Mouse (Mus musculus): ENCODE measurements around the gene Capns1. TPM values are rescaled to one million over a fixed set of nuclear protein-coding genes. Genes with fewer than 3 reads are reported as not detected.
"Not testable (repeated sequence)": the region's sequence is repeated elsewhere in the genome, so short reads cannot be mapped to it uniquely, and the experiment has no call there.

The Capns1 gene
- polyA plus RNA-seq, 1 experiment from 2014 or later: 85.5 TPM

- Histone ChIP-seq H3K4me2 (replicated peaks; ENCODE audit: low read depth) (peak overlapping the region; percentile 66; the same call in 1 of the 2 replicates), H3K27ac (ENCODE audit: low read depth, low read length) (peak overlapping the region; percentile 46; the same call in 1 of the 2 replicates), H3K9ac (ENCODE audit: low read depth, low read length) (no peak overlapping the region), H3K4me3 (ENCODE audit: low read depth, low read length) (no peak overlapping the region), H3K4me1 (replicated peaks; ENCODE audit: control insufficient read depth, insufficient read depth, low read length) (no peaks in the 10 kb centered on the region), H3K36me3 (ENCODE audit: control insufficient read depth, insufficient read depth) (peaks cover 40% of the 10 kb centered on the region), H3K27me3 (replicated peaks; ENCODE audit: control insufficient read depth, insufficient read depth, low read length) (no peaks in the 10 kb centered on the region), H3K9me3 (ENCODE audit: control insufficient read depth) (no peaks in the 10 kb centered on the region)
- 80% methylated on average over 13 of the region's 13 CpGs for WGBS
- no peak for TF ChIP-seq CTCF (IDR thresholded peaks at IDR 0.05; ENCODE audit: low read depth)
- ATAC-seq: no peak
Observed at GRCm38 (mm10) chr7:30184641-30185348, 13.8 kb downstream of the Capns1 start.

- H3K9me3 ChIP-seq (ENCODE audit: control insufficient read depth): no peaks in the 10 kb centered on the region
- 1% methylated on average over 11 of the region's 11 CpGs for WGBS
- peak within 1 kb of the TSS; percentile 13 for H3K4me3 ChIP-seq (ENCODE audit: low read depth, low read length)
- ATAC-seq: peak; percentile 80
- H3K27ac ChIP-seq (ENCODE audit: low read depth, low read length): peak within 1 kb of the TSS; percentile 46
- peaks cover 36% of the 10 kb centered on the region for H3K36me3 ChIP-seq (ENCODE audit: control insufficient read depth, insufficient read depth)
- no peaks in the 10 kb centered on the region for H3K27me3 ChIP-seq (replicated peaks; ENCODE audit: control insufficient read depth, insufficient read depth, low read length)
- no peaks in the 10 kb centered on the region for H3K4me1 ChIP-seq (replicated peaks; ENCODE audit: control insufficient read depth, insufficient read depth, low read length)
- peak within 1 kb of the TSS; percentile 66 for H3K4me2 ChIP-seq (replicated peaks; ENCODE audit: low read depth)
- no peak within 1 kb of the TSS for H3K9ac ChIP-seq (ENCODE audit: low read depth, low read length)
- TF ChIP-seq CTCF (IDR thresholded peaks at IDR 0.05; ENCODE audit: low read depth): no peak
Observed at GRCm38 (mm10) chr7:30183879-30184289, 14.7 kb downstream of the Capns1 start, which contains the start of gene Cox7a1. Cox7a1 (plus strand) TSS chr7:30184144.

GRCm38 (mm10) chr7:30183189-30183588 lies 15.4 kb downstream of the Capns1 start:
- 68% methylated on average over 6 of the region's 7 CpGs for WGBS
- not testable (repeated sequence) for H3K4me2 ChIP-seq (replicated peaks; ENCODE audit: low read depth); H3K27ac ChIP-seq (ENCODE audit: low read depth, low read length); H3K27me3 ChIP-seq (replicated peaks; ENCODE audit: control insufficient read depth, insufficient read depth, low read length); H3K9me3 ChIP-seq (ENCODE audit: control insufficient read depth); H3K4me1 ChIP-seq (replicated peaks; ENCODE audit: control insufficient read depth, insufficient read depth, low read length); ATAC-seq; H3K9ac ChIP-seq (ENCODE audit: low read depth, low read length); H3K4me3 ChIP-seq (ENCODE audit: low read depth, low read length)
- peaks cover 36% of the 10 kb centered on the region for H3K36me3 ChIP-seq (ENCODE audit: control insufficient read depth, insufficient read depth)

GRCm38 (mm10) chr7:30181929-30182328 lies 16.7 kb downstream of the Capns1 start:
- H3K9ac ChIP-seq (ENCODE audit: low read depth, low read length); ATAC-seq; H3K27ac ChIP-seq (ENCODE audit: low read depth, low read length); H3K4me1 ChIP-seq (replicated peaks; ENCODE audit: control insufficient read depth, insufficient read depth, low read length); H3K27me3 ChIP-seq (replicated peaks; ENCODE audit: control insufficient read depth, insufficient read depth, low read length); H3K9me3 ChIP-seq (ENCODE audit: control insufficient read depth); H3K4me3 ChIP-seq (ENCODE audit: low read depth, low read length); H3K4me2 ChIP-seq (replicated peaks; ENCODE audit: low read depth): not testable (repeated sequence)
- H3K36me3 ChIP-seq (ENCODE audit: control insufficient read depth, insufficient read depth): peaks cover 30% of the 10 kb centered on the region
- WGBS: 94% methylated on average over 10 of the region's 10 CpGs

GRCm38 (mm10) chr7:30181308-30181707 lies 17.3 kb downstream of the Capns1 start:
- Histone ChIP-seq H3K27me3 (replicated peaks; ENCODE audit: control insufficient read depth, insufficient read depth, low read length) (no peaks in the 10 kb centered on the region), H3K27ac (ENCODE audit: low read depth, low read length) (no peak overlapping the region), H3K4me2 (replicated peaks; ENCODE audit: low read depth) (no peak overlapping the region), H3K4me1 (replicated peaks; ENCODE audit: control insufficient read depth, insufficient read depth, low read length) (no peaks in the 10 kb centered on the region), H3K9me3 (ENCODE audit: control insufficient read depth) (no peaks in the 10 kb centered on the region), H3K36me3 (ENCODE audit: control insufficient read depth, insufficient read depth) (peaks cover 29% of the 10 kb centered on the region), H3K4me3 (ENCODE audit: low read depth, low read length) (no peak overlapping the region), H3K9ac (ENCODE audit: low read depth, low read length) (no peak overlapping the region)
- no peak for ATAC-seq
- 4% methylated on average over 4 of the region's 4 CpGs for WGBS
- peak; percentile 93 for TF ChIP-seq CTCF (IDR thresholded peaks at IDR 0.05; ENCODE audit: low read depth)

- WGBS: 80% methylated on average over 11 of the region's 11 CpGs
- ATAC-seq: no peak
- Histone ChIP-seq H3K9me3 (ENCODE audit: control insufficient read depth) (no peaks in the 10 kb centered on the region), H3K27me3 (replicated peaks; ENCODE audit: control insufficient read depth, insufficient read depth, low read length) (no peaks in the 10 kb centered on the region), H3K4me1 (replicated peaks; ENCODE audit: control insufficient read depth, insufficient read depth, low read length) (no peaks in the 10 kb centered on the region), H3K36me3 (ENCODE audit: control insufficient read depth, insufficient read depth) (peaks cover 21% of the 10 kb centered on the region; the same call in 1 of the 2 replicates), H3K4me3 (ENCODE audit: low read depth, low read length) (no peak overlapping the region), H3K27ac (ENCODE audit: low read depth, low read length) (no peak overlapping the region), H3K9ac (ENCODE audit: low read depth, low read length) (no peak overlapping the region), H3K4me2 (replicated peaks; ENCODE audit: low read depth) (no peak overlapping the region)
- TF ChIP-seq CTCF (IDR thresholded peaks at IDR 0.05; ENCODE audit: low read depth): no peak
Observed at GRCm38 (mm10) chr7:30178256-30178655, 20.4 kb downstream of the Capns1 start.
